Mouse (Mus musculus) embryonic fibroblast, embryonic 13.5 days (primary cell): ENCODE data around the gene Spint1.

Experiments used
- CTCF ChIP-seq: IDR thresholded peaks from 2 replicates; pipeline ENCODE4 v1.5.1; 2011; ENCODE audit warnings: mild to moderate bottlenecking, control low read depth, low read length, moderate library complexity, borderline replicate concordance; ENCODE audit not compliant: insufficient read depth
- POLR2A ChIP-seq: IDR thresholded peaks from 2 replicates; pipeline ENCODE4 v1.6.1; 2011; ENCODE audit warnings: low read depth, mild to moderate bottlenecking, control low read depth, low read length, moderate library complexity

- no peak for TF ChIP-seq POLR2A
- no peak for TF ChIP-seq CTCF
Observed at GRCm38 (mm10) chr2:119277810-119278209, 40.6 kb downstream of the Spint1 start.
